Mouse (Mus musculus): Measurements from ENCODE around the gene Wwc1.

- no peak for TF ChIP-seq CTCF (IDR thresholded peaks at IDR 0.05; ENCODE audit: low read depth, low read length)
- no peak for TF ChIP-seq POLR2A (IDR thresholded peaks at IDR 0.05; ENCODE audit: extremely low read depth, insufficient read depth, low read length)
Observed at GRCm38 (mm10) chr11:35870961-35871360, 109.4 kb downstream of the Wwc1 start.

All from liver, adult 2 months (tissue).